Mouse (Mus musculus): ENCODE data around the gene Krtap3-2. TPM values are rescaled to one million over a fixed set of nuclear protein-coding genes. Genes with fewer than 3 reads are reported as not detected.

Krtap3-2 gene
- total RNA-seq, 2 experiments from 2014 or later, result not detected

Other genes starting within 250 kb of the Krtap3-2 start
- gene Krt25, start 233.9 kb downstream of the Krtap3-2 start, total RNA-seq (2021), result under 1 TPM in 1 of 2 experiments, not detected in 1; 0.21 TPM
- gene Krt26, start 218.9 kb downstream of the Krtap3-2 start, total RNA-seq (2021), result not detected
- under 1 TPM in 1 of 2 experiments, not detected in 1; 0.18 TPM for gene Krt27, start 205.7 kb downstream of the Krtap3-2 start, total RNA-seq (2021)
- gene Krt28, start 181.9 kb downstream of the Krtap3-2 start, total RNA-seq (2021), result not detected
- 1 to 10 TPM; 7.6 to 8.2 TPM for gene Krt10, start 167.5 kb downstream of the Krtap3-2 start, total RNA-seq (2021)
- gene Krt12, start 134.6 kb downstream of the Krtap3-2 start, total RNA-seq (2021), result not detected
- gene Krt20, start 118.7 kb downstream of the Krtap3-2 start, total RNA-seq (2021), result under 1 TPM in 1 of 2 experiments, not detected in 1; 0.32 TPM
- gene Krt23, start 63.7 kb downstream of the Krtap3-2 start, total RNA-seq (2021), result under 1 TPM in 1 of 2 experiments, not detected in 1; 0.16 TPM
- not detected for gene Krt39, start 35.5 kb downstream of the Krtap3-2 start, total RNA-seq (2021)
- gene Krt40, start 13.7 kb downstream of the Krtap3-2 start, total RNA-seq (2021), result not detected
- gene Krtap3-3, start 6.0 kb downstream of the Krtap3-2 start, total RNA-seq (2021), result not detected
- not detected for gene Gm11939, start 2.6 kb upstream of the Krtap3-2 start, total RNA-seq (2021)
- not detected for gene Krtap3-1, start 9.8 kb upstream of the Krtap3-2 start, total RNA-seq (2021)
- gene Krtap1-5, start 24.2 kb upstream of the Krtap3-2 start, total RNA-seq (2021), result not detected
- not detected for gene Krtap1-4, start 26.8 kb upstream of the Krtap3-2 start, total RNA-seq (2021)
- gene Krtap1-3, start 34.5 kb upstream of the Krtap3-2 start, total RNA-seq (2021), result not detected
- gene Krtap9-3, start 41.3 kb upstream of the Krtap3-2 start, total RNA-seq (2021), result not detected
- not detected for gene Gm11938, start 46.5 kb upstream of the Krtap3-2 start, total RNA-seq (2021)
- gene Gm11937, start 53.3 kb upstream of the Krtap3-2 start, total RNA-seq (2021), result not detected
- not detected for gene Krtap2-4, start 58.0 kb upstream of the Krtap3-2 start, total RNA-seq (2021)
- not detected for gene Gm11562, start 63.6 kb upstream of the Krtap3-2 start, total RNA-seq (2021)
- gene Krtap4-1, start 71.4 kb upstream of the Krtap3-2 start, total RNA-seq (2021), result not detected
- gene Krtap4-2, start 78.2 kb upstream of the Krtap3-2 start, total RNA-seq (2021), result not detected
- gene Krtap4-7, start 87.2 kb upstream of the Krtap3-2 start, total RNA-seq (2021), result not detected
- not detected for gene Gm11555, start 93.4 kb upstream of the Krtap3-2 start, total RNA-seq (2021)
- not detected for gene Gm11563, start 102.1 kb upstream of the Krtap3-2 start, total RNA-seq (2021)
- gene Krtap4-6, start 109.1 kb upstream of the Krtap3-2 start, total RNA-seq (2021), result not detected
- not detected for gene Gm14190, start 133.9 kb upstream of the Krtap3-2 start, total RNA-seq (2021)
- gene Gm14180, start 177.4 kb upstream of the Krtap3-2 start, total RNA-seq (2021), result not detected
- gene Gm11595, start 216.1 kb upstream of the Krtap3-2 start, total RNA-seq (2021), result not detected
- not detected for gene Krtap4-8, start 223.9 kb upstream of the Krtap3-2 start, total RNA-seq (2021)
- gene Krtap4-9, start 228.3 kb upstream of the Krtap3-2 start, total RNA-seq (2021), result not detected
- gene Gm11596, start 236.6 kb upstream of the Krtap3-2 start, total RNA-seq (2021), result not detected
- gene Gm11569, start 242.1 kb upstream of the Krtap3-2 start, total RNA-seq (2021), result not detected
- gene Gm11554, start 247.6 kb upstream of the Krtap3-2 start, total RNA-seq (2021), result not detected

Measured in gastrocnemius, postnatal 4 days (tissue).